Mouse (Mus musculus) embryonic fibroblast, embryonic 13.5 days (primary cell): ENCODE measurements around the gene Phf21a. TPM values are rescaled to one million over a fixed set of nuclear protein-coding genes. Genes with fewer than 3 reads are reported as not detected.

Experiments used
- H3K27ac ChIP-seq: 2 replicates; pipeline ENCODE4 v1.5.1; 2012; ENCODE audit warnings: low read length, control low read depth, inconsistent platforms; ENCODE audit not compliant: insufficient read depth
- H3K4me1 ChIP-seq: 2 replicates; pipeline ENCODE4 v1.6.1; 2011; ENCODE audit warnings: low read length; ENCODE audit not compliant: control insufficient read depth, insufficient read depth
- H3K4me3 ChIP-seq: 2 replicates; pipeline ENCODE4 v1.5.1; 2011; ENCODE audit warnings: mild to moderate bottlenecking, control low read depth, low read length; ENCODE audit not compliant: insufficient read depth
- CTCF ChIP-seq: IDR thresholded peaks from 2 replicates; pipeline ENCODE4 v1.5.1; 2011; ENCODE audit warnings: mild to moderate bottlenecking, control low read depth, low read length, moderate library complexity, borderline replicate concordance; ENCODE audit not compliant: insufficient read depth
- POLR2A ChIP-seq: IDR thresholded peaks from 2 replicates; pipeline ENCODE4 v1.6.1; 2011; ENCODE audit warnings: low read depth, mild to moderate bottlenecking, control low read depth, low read length, moderate library complexity
- polyA plus RNA-seq: library from polyadenylated mRNA; stranded (reverse); fragments of >200 nt; gene quantifications from 2 replicates; pipeline ENCODE4 v1.2.4, GENCODE M21; 2011; ENCODE audit warnings: low read depth; ENCODE audit not compliant: missing spikeins, insufficient read length

The Phf21a gene
- polyA plus RNA-seq, 1 experiment: 89.7 TPM

DNA sequence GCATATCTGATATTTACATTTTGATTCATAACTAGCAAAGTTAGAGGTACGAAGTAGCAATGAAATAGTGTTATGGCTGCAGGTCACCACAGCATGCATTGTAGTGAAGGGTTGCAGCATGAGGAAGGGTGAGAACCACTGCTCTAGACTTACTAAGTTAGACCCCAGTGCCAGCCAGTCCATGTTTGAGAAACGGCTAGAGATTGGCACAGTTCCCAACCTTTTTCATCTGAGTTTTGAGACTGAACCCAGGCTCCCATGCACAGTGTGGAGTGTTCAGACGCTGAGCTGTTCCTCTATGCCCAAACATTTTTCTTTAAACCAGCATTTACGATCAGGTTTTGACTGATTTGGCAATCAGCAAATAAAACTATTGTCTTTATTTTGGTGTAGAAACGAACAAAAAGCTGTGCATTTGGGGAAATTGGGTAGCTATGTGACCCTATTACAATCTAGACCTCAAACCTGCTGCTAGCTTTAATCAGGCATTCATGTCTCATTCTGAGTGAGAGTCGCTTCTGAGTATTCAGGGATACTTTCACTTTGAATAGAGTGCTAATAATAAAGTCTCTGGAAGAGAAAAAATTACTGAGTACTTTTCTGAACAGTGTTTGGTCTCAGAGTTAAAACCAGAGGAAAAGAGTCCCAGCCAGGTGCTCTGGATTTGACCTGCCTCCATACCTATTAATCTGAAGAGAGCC, 180.3 kb downstream of the Phf21a start:
- H3K27ac ChIP-seq: no peak overlapping the region
- TF ChIP-seq CTCF (no peak), POLR2A (no peak)
- no peaks in the 10 kb centered on the region for H3K4me1 ChIP-seq
- no peak overlapping the region for H3K4me3 ChIP-seq

- no peak overlapping the region for H3K27ac ChIP-seq
- no peaks in the 10 kb centered on the region for H3K4me1 ChIP-seq
- H3K4me3 ChIP-seq: no peak overlapping the region
- TF ChIP-seq CTCF (no peak), POLR2A (no peak)
Observed at GRCm38 (mm10) chr2:92273802-92274183, 180.9 kb downstream of the Phf21a start.

- Histone ChIP-seq H3K4me1 (no peaks in the 10 kb centered on the region), H3K4me3 (no peak overlapping the region), H3K27ac (no peak overlapping the region)
- no peak for TF ChIP-seq POLR2A
Observed at GRCm38 (mm10) chr2:92277787-92278186, 184.9 kb downstream of the Phf21a start.

DNA sequence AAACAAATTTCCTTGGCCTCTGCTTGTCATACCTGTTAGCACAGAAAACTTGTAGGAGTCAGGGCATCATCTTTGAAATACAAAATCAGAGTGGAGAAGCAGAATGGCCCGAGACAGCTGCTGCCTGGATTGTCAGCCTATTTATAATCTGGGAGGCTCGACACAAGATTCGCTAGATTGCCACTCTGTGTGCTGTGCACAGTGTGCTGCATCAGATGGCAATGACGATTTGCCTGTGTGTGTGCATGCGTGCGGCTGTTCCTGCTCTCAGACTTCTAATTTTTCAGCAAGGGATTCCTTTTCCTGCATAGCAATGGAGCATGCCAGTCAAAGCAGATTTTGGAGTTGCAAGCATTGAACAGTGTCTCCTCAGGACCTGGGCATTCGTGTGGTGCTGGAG, 185.7 kb downstream of the Phf21a start:
- H3K4me1 ChIP-seq: no peaks in the 10 kb centered on the region
- H3K27ac ChIP-seq: no peak overlapping the region
- TF ChIP-seq POLR2A (no peak), CTCF (no peak)
- H3K4me3 ChIP-seq: no peak overlapping the region

GRCm38 (mm10) chr2:92279398-92279797, 186.5 kb downstream of the Phf21a start:
- no peak for TF ChIP-seq CTCF
- TF ChIP-seq POLR2A: no peak
- Histone ChIP-seq H3K4me3 (no peak overlapping the region), H3K4me1 (no peaks in the 10 kb centered on the region), H3K27ac (no peak overlapping the region)

DNA sequence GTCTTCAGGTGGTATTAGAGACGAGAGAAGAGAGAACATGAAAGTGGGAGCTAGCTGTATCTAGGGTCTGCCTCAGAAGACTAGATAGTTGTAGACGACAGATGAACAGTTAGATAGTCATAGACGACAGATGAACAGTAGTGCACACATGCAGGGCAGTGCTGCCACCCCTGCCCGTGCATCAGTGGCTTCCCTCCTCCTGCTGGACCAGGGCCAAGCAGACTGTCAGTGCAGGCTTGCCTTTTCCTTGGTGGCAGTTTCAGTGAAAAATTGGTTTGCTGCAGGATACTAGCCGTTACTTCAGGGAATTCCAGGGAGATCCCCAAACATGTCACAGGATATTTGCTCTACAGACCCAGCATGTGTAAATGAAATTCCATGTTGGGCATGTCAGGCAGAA, 192.7 kb downstream of the Phf21a start:
- no peak for TF ChIP-seq POLR2A
- TF ChIP-seq CTCF: no peak
- H3K27ac ChIP-seq: no peak overlapping the region
- H3K4me1 ChIP-seq: no peaks in the 10 kb centered on the region
- H3K4me3 ChIP-seq: no peak overlapping the region

- Histone ChIP-seq H3K4me1 (peaks cover 3% of the 10 kb centered on the region; the same call in 1 of the 2 replicates), H3K27ac (no peak overlapping the region), H3K4me3 (no peak overlapping the region)
- no peak for TF ChIP-seq POLR2A
Observed at GRCm38 (mm10) chr2:92289335-92289734, 196.4 kb downstream of the Phf21a start.

DNA sequence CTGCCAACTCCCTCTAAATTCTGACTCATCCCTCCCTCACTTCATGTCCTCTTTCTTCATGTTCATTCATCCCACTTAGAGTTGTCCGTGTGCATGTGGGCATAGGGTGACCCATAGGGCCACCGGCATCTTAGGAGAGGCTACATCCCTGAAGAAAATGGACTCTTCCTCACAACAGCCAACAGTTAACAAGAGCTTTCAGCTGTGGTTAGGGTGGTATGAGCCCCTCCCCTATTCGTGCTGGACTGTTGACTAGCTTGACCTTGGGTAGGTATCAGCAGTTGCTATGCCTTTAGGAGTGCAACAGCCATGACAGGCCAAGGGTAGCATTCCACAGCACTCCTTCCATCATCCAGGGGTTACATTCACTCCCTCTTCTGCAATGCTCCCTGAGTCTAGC, 198.6 kb downstream of the Phf21a start:
- no peak overlapping the region for H3K27ac ChIP-seq
- H3K4me3 ChIP-seq: no peak overlapping the region
- peaks cover 3% of the 10 kb centered on the region; the same call in 1 of the 2 replicates for H3K4me1 ChIP-seq
- TF ChIP-seq POLR2A: no peak
- no peak for TF ChIP-seq CTCF

- TF ChIP-seq POLR2A: no peak
- TF ChIP-seq CTCF: peak; percentile 31; the same call in 1 of the 2 replicates
- H3K4me1 ChIP-seq: peaks cover 3% of the 10 kb centered on the region; the same call in 1 of the 2 replicates
- no peak overlapping the region for H3K27ac ChIP-seq
- no peak overlapping the region for H3K4me3 ChIP-seq
Observed at GRCm38 (mm10) chr2:92296402-92296801, 203.5 kb downstream of the Phf21a start.

DNA sequence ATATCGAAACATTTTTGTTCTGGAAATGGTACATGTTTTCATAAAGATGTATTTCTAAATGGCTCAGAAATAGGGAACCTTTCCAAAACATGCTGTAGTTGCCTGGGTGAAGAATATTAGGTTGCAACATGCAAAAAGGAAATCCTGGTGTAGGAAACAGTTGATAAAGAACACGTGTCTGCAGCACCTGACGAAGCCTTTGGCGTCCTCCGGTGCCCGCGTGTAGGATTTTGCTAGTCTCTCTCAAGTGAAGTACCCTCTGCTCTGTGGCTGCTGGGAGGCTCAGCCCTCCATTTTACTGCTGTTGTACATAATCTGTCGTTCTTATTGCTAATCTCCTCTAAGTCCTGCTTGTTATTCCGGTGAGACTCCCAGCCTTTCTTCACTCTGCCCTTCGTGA, 207.0 kb downstream of the Phf21a start:
- Histone ChIP-seq H3K4me1 (no peaks in the 10 kb centered on the region), H3K27ac (no peak overlapping the region), H3K4me3 (no peak overlapping the region)
- TF ChIP-seq CTCF (no peak), POLR2A (no peak)
